Mouse (Mus musculus): Measurements from ENCODE around the gene Gm11492. TPM values are rescaled to one million over a fixed set of nuclear protein-coding genes. Genes with fewer than 3 reads are reported as not detected.

Gene Gm11492
- polyA plus RNA-seq, 1 experiment from 2014 or later = not detected

DNA sequence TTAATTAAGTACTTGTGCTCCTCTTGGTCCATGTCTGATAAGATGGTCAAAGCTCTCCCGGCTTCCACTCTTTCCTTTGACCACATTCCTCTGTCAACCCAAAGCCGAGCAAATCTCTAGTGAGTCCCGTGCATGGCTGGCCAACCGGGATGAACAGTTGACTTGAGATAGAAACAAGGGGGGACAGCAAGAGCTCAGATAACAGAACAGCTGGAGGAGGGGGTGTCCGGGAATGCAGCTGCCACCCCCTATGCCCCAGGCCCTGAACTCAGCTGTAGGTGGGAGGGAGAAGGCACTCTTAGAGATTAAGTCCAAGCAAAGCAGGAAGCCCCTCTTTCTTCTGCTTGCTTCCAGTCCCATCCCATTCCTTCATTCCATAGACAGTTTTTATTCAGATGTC is 4.3 kb downstream of the Gm11492 start:
- no peak overlapping the region for H3K27ac ChIP-seq (ENCODE audit: low read depth)
- H3K4me1 ChIP-seq (ENCODE audit: insufficient read depth) = no peaks in the 10 kb centered on the region; the same call in 1 of the 2 replicates
- no peak overlapping the region for H3K4me2 ChIP-seq
- no peaks in the 10 kb centered on the region for H3K36me3 ChIP-seq (ENCODE audit: insufficient read depth)
- TF ChIP-seq CTCF (IDR thresholded peaks at IDR 0.05; ENCODE audit: low read depth) = no peak
- no peaks in the 10 kb centered on the region for H3K27me3 ChIP-seq (ENCODE audit: insufficient read depth, low read length)
- DNase-seq = no peak
- no peaks in the 10 kb centered on the region for H3K9me3 ChIP-seq (ENCODE audit: low read depth, low read length)
- 40% methylated on average over 5 of the region's 5 CpGs for WGBS
- H3K9ac ChIP-seq = no peak overlapping the region
- no peak overlapping the region for H3K4me3 ChIP-seq (ENCODE audit: low read depth, low read length)
- no peak for ATAC-seq (ENCODE audit: insufficient read depth)

DNA sequence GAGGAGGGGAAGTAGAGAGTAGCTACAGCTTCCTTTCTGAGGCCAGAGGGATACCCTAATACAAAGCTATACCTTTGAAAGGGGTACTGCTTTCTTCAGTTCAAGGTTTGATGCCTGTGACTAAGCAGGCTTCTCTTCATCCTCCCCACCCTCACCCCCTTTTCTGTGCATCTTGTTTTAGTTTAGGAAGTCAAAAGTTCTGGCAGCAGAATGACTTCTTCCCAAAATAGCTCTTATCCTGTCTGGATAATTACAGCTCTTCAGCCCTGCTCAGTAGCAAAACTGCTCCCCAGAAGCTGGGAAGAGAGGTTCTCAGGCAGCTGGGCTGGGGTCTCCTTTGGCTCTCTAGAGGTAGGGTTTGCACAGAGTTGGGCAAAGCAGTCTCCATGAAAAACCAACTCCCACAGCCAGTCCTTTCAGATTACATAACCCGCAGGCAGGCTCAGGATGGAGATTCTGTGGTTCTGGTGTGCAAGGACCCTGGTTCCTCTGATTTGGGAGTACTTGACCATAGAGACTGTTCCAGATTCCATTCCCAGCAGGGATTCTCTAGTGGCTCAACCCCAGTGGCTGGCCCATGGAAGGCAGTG is 5.0 kb downstream of the Gm11492 start:
- Histone ChIP-seq H3K36me3 (ENCODE audit: insufficient read depth) (no peaks in the 10 kb centered on the region), H3K27ac (ENCODE audit: low read depth) (no peak overlapping the region), H3K9ac (no peak overlapping the region), H3K9me3 (ENCODE audit: low read depth, low read length) (no peaks in the 10 kb centered on the region), H3K4me3 (ENCODE audit: low read depth, low read length) (no peak overlapping the region), H3K4me2 (no peak overlapping the region), H3K27me3 (ENCODE audit: insufficient read depth, low read length) (no peaks in the 10 kb centered on the region), H3K4me1 (ENCODE audit: insufficient read depth) (no peaks in the 10 kb centered on the region; the same call in 1 of the 2 replicates)
- DNase-seq (no peak), ATAC-seq (ENCODE audit: insufficient read depth) (no peak)
- whole genome bisulfite sequencing = 89% methylated on average over 1 of the region's 1 CpGs
- no peak for TF ChIP-seq CTCF (IDR thresholded peaks at IDR 0.05; ENCODE audit: low read depth)

DNA sequence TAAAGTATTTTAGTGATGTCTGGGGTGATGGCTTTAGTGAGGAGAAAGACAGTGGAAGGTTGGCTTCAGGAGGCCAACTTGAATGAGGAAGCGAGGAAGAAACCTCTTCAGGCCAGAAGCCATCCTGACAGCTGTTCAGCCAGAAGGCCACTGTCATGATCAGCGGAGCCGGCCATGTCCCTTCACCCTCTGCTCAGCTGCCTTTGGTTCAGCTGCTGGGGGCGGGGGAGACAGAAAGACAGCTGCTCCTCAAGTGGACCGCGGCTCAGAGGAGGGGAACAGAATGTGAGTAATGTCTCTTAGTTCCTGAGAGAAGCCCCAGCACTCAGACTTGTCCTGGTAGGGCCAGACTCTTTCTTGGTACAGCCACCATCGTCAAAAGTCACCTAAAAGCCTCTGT is 7.3 kb downstream of the Gm11492 start:
- ATAC-seq (ENCODE audit: insufficient read depth) = no peak
- Histone ChIP-seq H3K27ac (ENCODE audit: low read depth) (no peak overlapping the region), H3K9ac (no peak overlapping the region), H3K4me3 (ENCODE audit: low read depth, low read length) (no peak overlapping the region), H3K9me3 (ENCODE audit: low read depth, low read length) (no peaks in the 10 kb centered on the region), H3K36me3 (ENCODE audit: insufficient read depth) (no peaks in the 10 kb centered on the region), H3K27me3 (ENCODE audit: insufficient read depth, low read length) (no peaks in the 10 kb centered on the region), H3K4me1 (ENCODE audit: insufficient read depth) (peaks cover 7% of the 10 kb centered on the region), H3K4me2 (no peak overlapping the region)
- WGBS = 50% methylated on average over 7 of the region's 7 CpGs
- no peak for DNase-seq
- TF ChIP-seq CTCF (IDR thresholded peaks at IDR 0.05; ENCODE audit: low read depth) = no peak

DNA sequence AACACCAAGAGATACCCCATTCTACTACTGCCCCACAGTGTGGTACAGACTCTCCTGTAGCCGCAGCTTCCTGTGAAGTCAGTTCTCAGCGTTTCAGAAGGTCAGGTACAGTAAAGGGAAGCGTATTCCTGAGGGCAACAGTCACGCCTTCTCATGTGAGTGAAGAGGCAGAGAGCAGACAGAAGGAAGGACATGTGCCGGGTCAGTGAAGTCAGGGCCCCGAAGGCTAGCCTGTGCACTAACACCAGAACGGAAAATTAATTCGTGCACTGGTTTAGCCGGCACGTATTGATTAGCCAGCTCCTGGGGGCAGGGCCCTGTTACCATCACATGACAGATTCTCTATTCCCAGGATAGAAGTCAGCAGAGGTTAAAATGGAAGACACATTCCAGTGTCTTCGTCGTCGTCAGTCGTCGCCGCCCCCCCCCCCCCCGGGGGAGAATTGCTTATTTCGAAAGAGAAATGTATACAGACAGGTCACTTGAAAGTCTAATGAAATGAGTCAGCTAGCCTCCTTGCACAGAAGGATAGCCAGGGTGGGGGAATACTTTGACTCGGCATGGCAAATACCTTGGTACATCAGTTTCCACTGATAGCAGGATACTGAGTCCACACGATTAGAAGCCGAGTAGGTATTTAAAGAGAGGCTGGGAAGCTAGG is 8.2 kb downstream of the Gm11492 start:
- H3K9me3 ChIP-seq (ENCODE audit: low read depth, low read length) = no peaks in the 10 kb centered on the region
- WGBS = 42% methylated on average over 21 of the region's 21 CpGs

DNA sequence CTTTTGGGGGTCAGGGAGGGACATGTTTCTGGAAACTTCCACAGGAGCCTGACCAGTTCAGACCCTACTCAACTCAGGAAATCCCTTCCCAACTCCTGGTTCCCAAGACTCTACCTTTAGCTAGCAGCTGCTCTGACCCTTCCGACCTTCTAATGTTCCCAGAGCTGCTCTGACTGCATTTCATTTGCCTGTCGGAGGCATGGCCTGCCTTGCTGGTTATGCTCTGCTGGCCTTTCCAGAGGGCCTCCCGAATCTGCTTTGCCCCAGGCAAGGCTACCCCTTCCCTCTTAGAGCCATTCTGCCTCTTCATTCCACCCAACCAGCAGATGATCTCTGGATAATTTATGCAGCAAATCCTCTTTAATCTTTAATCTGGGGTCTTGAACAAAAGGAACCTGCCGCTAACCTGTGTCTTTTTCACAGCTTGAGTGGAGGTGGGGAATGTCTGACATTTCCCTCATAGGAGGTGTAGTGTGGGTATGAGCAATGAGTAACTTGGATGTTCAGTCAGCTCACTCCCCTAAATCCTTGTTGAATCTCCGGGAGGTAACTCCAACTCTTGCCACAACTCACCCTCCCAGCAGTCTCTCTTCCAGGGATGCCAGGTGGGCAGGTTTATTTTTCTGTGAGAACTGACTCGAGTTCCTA is 11.3 kb downstream of the Gm11492 start:
- 23% methylated on average over 6 of the region's 6 CpGs for WGBS
- peak overlapping the region; percentile 93 for H3K4me2 ChIP-seq
- no peaks in the 10 kb centered on the region for H3K36me3 ChIP-seq (ENCODE audit: insufficient read depth)
- peaks cover 12% of the 10 kb centered on the region for H3K4me1 ChIP-seq (ENCODE audit: insufficient read depth)
- no peak for ATAC-seq (ENCODE audit: insufficient read depth)
- H3K9me3 ChIP-seq (ENCODE audit: low read depth, low read length) = no peaks in the 10 kb centered on the region
- H3K9ac ChIP-seq = peak overlapping the region; percentile 57
- no peak for TF ChIP-seq CTCF (IDR thresholded peaks at IDR 0.05; ENCODE audit: low read depth)
- no peak for DNase-seq
- H3K27me3 ChIP-seq (ENCODE audit: insufficient read depth, low read length) = no peaks in the 10 kb centered on the region
- peak overlapping the region; percentile 56 for H3K4me3 ChIP-seq (ENCODE audit: low read depth, low read length)
- H3K27ac ChIP-seq (ENCODE audit: low read depth) = no peak overlapping the region

More for the DNA sequence above, 8.2 kb downstream of the Gm11492 start:
- Histone ChIP-seq H3K4me2 (no peak overlapping the region), H3K36me3 (ENCODE audit: insufficient read depth) (no peaks in the 10 kb centered on the region), H3K27me3 (ENCODE audit: insufficient read depth, low read length) (no peaks in the 10 kb centered on the region), H3K9ac (no peak overlapping the region), H3K27ac (ENCODE audit: low read depth) (no peak overlapping the region), H3K4me3 (ENCODE audit: low read depth, low read length) (no peak overlapping the region), H3K4me1 (ENCODE audit: insufficient read depth) (peaks cover 7% of the 10 kb centered on the region)
- TF ChIP-seq CTCF (IDR thresholded peaks at IDR 0.05; ENCODE audit: low read depth) = no peak
- ATAC-seq (ENCODE audit: insufficient read depth) (no peak), DNase-seq (no peak)

DNA sequence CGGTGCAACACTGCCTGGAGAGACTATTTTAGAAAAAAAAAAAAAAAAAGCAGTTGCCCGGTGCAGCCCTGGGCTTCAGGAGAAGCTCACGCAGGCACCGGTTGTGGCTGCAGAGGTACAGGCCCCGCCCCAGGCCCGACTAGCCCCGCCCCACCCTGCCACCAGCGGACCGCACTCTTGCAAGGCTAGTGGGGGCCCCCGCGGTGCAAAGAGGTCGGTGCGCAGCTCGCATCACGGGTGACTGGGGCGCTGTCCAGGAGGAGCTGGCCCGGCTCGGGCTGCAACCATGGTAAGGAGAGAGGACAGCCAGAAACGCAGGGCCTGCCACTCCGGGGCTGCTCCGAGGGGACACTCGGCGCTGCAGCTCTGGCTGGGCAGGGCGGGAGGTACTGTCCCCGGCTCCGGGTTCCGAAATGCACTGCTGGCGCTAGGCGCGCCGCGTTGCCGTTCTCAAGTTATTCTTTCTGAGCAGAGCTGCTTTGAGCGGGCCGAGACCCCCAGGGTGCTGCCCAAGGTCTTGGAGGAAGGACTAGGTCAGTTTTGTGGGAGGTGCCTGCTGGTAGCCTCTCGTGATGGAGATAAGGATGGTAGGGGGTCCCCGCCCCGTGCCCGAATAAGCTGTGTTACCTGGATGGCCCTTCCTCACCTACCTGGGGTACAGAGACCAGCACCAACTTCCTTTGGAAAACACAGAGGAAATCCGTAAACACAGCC is 12.0 kb downstream of the Gm11492 start:
- Histone ChIP-seq H3K4me1 (ENCODE audit: insufficient read depth) (peaks cover 12% of the 10 kb centered on the region), H3K36me3 (ENCODE audit: insufficient read depth) (no peaks in the 10 kb centered on the region), H3K4me3 (ENCODE audit: low read depth, low read length) (peak overlapping the region; percentile 56), H3K9ac (peak overlapping the region; percentile 57), H3K4me2 (peak overlapping the region; percentile 93), H3K27me3 (ENCODE audit: insufficient read depth, low read length) (no peaks in the 10 kb centered on the region), H3K27ac (ENCODE audit: low read depth) (peak overlapping the region; percentile 70; the same call in 1 of the 2 replicates), H3K9me3 (ENCODE audit: low read depth, low read length) (no peaks in the 10 kb centered on the region)
- ATAC-seq (ENCODE audit: insufficient read depth) = peak; percentile 66
- DNase-seq = peak; percentile 64
- no peak for TF ChIP-seq CTCF (IDR thresholded peaks at IDR 0.05; ENCODE audit: low read depth)
- under 1% methylated on average over 40 of the region's 40 CpGs for WGBS

Data from lung, embryonic 14.5 days (tissue).